Mouse (Mus musculus) brain, embryonic 14.5 days (tissue): ENCODE data around the gene Gm21083.
"Not testable (repeated sequence)": the region's sequence is repeated elsewhere in the genome, so short reads cannot be mapped to it uniquely, and the experiment has no call there.

Experiments used
- CTCF ChIP-seq: fragments of 200-500 bp; IDR thresholded peaks from 2 replicates; pipeline ENCODE4 v1.5.1; 2012; ENCODE audit warnings: inconsistent platforms, mild to moderate bottlenecking, moderate library complexity, borderline replicate concordance; ENCODE audit not compliant: insufficient read depth, insufficient read length; ENCODE audit errors: extremely low read depth
- POLR2A ChIP-seq: fragments of 200-500 bp; IDR thresholded peaks from 2 replicates; pipeline ENCODE4 v1.6.1; 2012; ENCODE audit warnings: mild to moderate bottlenecking, inconsistent platforms, borderline replicate concordance; ENCODE audit not compliant: poor library complexity, insufficient read depth, insufficient read length, severe bottlenecking; ENCODE audit errors: extremely low read depth

GRCm38 (mm10) chr5:15610695-15611094 is 33.6 kb downstream of the Gm21083 start:
- not testable (repeated sequence) for TF ChIP-seq CTCF, POLR2A
